Mouse (Mus musculus) frontal cortex, postnatal 14 days (tissue): Measurements from ENCODE around the gene Dmkn.
A peak's percentile ranks its signal among the peaks of the same experiment; 100 is the strongest.

ENCODE experiments used
- DNase-seq, 2 experiments: peaks; one replicate each; pipeline ENCODE4 v3.0.0; 2022; ENCODE audit warnings: low spot score in 2 of 2

Dmkn gene

DNA sequence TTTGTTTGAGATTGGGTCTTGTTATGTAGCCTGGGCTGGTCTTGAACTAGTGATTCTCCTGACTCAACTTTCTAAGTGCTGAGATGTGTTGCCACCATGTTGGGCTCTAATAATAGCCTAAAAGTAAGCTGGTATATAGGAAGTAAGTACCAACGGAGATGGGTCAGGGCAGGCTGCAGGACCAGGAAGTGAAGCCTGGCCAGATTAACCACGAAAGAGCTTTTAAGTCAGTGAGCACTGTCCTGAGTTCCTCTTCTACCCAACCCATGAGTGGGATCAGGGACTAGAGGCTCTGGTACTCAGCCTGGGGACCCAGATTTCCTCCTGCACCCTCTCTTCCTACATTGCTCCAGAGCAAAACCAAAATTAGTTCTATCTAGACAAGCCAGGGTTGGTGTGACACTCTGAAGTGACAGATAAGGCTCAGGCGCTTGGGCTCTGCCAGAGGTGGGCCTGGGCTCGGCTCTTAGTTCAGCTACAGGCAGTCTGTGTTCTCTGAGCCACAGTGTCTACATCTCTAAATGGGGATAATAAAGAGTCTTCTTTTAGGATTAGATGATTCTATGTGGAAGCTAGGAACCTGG, 1.7 kb upstream of the Dmkn start:
- DNase-seq: no peak

DNA sequence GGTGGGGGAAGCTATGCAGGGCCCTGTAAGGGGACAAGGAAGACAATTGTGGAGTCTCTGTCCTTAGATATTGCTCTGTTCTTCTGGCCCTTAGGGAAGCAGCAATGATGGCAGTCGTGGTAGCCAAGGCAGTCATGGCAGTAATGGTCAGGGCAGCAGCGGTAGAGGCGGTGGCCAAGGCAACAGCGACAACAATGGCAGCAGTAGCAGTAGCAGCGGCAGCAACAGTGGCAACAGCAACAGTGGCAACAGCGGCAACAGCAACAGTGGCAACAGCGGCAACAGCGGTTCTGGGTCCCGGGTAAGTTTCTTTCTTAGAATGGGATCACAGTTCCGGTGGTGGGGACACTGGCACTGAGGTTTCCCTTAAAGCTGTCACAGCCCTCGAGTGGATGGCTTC, 1.6 kb downstream of the Dmkn start:
- no peak for DNase-seq

DNA sequence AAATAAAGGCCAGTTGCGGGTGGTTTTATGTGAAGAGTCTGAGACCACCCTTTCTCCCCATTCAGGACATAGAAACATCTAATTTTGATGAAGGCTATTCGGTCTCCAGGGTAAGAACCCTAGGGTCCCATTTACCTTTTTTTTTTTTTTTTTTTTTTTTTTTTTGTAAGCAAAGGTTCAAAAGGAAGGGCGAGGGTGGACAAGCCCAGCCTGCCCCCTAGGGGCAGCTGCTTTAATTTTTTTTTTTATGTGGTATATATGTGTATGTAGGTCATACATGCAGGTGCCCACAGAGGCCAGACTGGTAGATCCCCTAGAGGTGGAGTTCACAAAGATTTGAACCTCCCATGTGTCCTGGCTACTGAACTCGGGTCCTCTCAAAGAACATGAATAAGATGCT, 2.9 kb downstream of the Dmkn start:
- DNase-seq: no peak

DNA sequence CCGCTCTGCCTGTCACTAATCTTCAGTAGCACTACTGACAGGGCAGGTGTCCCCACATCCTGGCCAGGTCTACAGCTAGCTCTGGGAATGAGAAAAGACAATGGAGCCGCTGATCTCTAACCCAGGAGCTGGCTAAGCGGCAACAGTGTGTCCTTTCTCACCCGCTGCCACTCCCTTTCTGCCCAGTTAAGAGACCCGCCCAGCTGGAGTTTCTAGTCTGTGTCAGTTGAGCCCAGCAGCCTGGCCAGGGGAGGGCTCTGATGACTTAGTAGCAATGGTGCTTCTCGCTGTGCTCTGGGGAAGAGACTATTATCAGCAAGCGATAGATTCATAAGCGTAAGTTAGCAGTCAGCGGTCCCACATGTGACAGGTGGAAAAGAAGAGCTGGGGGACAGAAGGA, 5.7 kb downstream of the Dmkn start:
- DNase-seq: no peak

DNA sequence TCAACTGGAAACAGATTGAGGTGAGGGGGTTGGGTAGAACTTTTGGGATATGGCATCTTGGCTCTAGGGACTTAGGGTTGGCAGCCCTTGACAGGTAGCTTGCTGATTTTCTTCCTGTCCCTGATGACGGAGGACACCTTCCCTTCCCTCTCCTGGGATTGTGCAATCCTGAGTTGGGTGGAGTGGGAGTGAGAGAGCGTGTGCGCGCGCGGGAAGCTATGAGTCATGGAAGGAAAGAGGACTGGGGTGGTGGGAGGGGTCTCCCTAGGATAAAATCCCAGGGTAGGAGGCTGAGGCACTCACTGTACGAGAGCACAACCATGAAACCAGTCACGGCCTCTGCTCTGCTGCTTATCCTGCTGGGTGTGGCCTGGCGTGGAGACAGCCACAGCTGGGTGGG, 12.5 kb downstream of the Dmkn start:
- DNase-seq: no peak

DNA sequence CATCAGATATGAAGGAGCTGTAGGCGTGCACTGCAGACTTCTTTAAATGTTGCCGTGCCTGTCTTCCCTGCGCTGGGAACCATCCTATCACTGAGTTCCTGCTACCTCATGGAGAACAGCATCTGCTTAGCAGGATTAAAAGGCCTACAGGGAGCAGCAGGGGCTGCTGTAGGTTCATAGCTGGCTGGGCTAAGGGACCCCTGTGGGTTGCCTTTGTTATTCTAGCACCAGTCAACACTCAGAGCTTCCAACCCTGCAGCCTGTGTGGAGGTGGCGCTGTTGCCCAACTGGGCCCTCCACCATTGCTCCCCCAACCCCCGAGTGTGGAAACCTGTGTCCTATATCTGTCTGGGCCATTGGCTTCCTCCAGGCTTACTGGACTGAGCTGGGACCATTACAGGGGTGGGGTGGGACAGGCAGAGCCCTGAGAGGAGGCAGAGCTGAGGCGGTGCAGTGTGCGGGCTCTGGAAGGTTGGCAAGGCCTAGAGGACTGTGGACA, 13.6 kb downstream of the Dmkn start:
- no peak for DNase-seq

DNA sequence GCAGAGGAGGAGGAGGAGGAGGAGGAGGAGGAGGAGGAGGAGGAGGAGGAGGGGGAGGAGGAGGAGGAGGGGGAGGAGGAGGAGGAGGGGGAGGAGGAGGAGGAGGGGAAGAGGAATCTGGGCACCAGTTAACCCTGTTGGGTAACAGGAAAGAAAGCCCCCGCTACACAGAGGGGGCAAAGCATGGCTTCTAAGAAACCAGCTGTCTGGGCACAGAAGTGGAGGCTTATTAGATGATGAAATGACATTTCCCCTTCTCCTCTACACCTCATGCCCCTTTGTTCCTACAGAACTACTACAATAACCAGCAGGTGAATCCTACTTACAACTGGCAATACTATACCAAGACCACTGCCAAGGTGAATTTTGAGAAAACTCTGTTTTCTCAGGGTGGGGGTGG, 14.4 kb downstream of the Dmkn start:
- DNase-seq: no peak

DNA sequence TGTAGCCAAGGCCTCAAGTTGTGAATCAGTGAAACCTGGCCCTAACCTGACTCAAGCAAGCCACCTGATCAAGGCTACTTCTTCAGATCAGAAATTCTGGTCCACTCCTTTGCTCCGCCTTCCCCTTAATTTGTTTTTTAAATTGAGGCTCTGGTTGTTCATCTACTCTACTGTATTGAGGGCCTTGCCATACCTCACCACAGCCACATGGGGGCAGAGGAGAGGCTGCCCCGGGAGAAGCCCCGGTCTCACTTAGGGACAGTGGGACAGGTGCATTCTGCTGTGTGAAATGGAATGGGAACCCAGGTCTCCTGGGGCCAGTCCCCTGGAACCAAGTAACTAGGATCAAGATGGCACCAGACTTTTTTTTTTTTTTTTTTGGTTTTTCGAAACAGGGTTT, 18.2 kb downstream of the Dmkn start:
- DNase-seq: no peak

DNA sequence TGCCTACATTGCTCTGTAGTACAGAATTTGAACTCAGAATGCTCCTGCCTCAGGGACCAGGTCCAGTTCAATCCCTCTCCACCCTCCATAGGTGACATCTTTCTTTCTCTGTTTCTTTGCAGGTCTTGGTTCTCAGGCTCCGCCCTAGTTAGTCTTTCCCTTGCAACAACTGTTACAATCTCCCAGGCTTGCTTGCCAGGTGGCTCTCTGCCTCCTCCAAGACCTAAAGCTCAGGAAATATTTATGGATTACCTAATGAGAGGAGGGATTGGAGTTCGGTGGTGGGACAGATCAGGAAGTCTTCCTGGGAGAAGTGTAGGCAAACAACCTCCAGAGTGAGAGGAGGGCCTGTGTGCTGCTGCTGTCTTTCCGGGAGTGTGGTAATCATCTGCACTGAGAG, 19.1 kb downstream of the Dmkn start:
- DNase-seq: no peak

DNA sequence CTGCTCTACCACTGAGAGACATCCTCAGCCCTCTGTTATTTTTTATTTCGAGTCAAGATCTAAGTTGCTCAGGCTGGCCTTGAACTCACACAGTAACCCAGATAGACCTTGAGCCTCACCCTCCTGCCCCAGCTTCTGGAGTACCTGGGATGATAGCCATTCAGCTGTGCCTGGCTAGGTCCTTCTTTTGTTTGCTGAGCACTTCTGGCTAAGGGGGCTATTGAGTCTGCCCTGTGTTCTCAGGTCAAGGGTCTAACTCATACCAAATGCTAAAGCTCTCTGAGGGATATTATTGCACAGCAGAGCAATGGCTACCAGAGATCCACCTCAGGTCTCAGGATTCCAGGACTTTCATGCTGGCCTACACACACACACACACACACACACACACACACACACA, 21.6 kb downstream of the Dmkn start:
- no peak for DNase-seq

DNA sequence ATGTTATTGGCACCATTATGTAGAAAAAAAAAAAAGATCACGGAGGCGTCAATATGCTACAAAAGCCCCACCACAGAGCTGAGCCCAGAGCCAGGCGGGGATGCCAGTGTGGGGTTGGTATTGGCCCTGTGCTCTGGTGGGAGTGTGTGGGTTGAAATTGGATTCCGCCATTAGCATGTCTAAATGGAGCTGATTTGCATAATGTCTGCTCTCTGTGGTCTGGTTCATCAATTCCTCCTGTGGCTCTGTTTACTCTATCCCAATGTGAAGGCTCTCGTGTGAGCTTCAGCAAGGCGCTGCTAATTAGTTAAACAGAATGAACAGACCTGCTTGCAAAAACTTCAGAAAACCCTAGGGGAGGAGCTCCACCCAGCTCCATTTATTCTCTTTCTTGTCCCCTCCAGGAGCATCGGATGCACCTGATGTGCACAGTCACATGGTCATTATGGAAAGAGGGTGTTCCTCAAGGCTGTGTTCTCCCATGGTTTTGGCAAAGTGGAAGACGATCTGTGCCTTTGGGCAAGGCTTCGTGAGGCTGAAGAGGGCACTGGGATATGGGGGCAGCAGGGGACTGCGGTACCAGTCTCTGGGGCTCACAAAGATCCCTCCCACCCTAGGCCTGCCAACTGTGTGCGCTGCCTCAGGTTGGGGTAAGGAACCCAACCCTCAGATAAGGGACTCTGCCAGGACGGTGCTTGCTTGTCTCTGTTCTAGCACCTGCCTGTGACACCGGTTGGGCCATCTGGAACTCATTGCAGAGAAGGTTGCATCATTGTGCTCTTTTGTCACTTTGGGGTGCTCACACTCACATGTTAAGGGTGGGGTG, 22.4 kb downstream of the Dmkn start:
- DNase-seq: peak in 1 of 2 experiments; percentile 18

DNA sequence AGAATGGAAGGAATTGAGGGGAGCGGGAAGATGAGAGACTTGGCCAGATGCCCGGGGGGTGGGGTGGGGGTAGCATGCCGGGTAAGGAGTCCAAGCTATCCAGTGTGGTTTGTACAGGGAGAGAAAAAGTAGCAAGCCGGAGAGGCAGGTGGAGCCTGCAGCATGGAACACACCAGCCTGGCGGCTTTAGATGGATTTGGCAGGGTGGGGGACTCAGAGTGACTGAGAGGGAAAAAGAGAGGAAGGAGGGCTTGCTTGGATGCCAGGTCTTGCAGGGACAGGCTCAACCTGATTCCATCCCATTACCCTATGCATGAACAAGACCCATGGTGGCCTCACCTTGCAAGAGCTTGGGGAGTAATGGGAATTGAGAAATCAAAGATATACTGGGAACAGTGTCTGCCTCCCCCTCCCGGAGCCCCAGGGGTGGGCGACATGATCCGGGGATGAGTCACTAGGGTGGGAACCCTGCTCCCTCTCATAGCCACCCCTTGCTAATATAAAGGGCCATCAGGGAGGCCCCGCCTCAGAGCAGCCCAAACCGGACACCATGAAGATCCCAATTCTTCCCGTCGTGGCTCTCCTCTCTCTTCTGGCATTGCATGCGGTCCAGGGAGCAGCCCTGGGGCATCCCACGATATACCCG, 23.9 kb downstream of the Dmkn start, which contains the start of gene Krtdap:
TSS of gene Krtdap (plus strand) at position 520 of the 646 bp plus-strand sequence.
- no peak for DNase-seq

DNA sequence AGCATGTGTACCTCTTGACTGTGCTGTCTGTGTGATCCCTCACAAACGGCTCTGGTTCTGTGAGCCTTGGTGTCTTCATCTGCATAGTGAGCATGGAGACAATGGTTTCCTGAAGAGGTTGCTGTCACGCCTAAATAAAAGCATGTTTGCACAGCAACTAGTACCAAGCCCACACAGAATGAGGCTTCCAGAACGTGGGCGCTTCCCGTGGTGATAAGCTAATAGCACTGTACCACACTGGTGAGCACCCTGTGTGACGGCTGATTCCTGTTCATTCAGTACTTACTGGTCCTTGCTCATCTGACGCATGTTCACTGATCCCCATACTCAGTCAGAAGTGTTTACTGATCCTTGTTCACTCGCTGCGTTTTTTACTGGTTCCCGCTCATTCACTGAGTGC, 26.6 kb downstream of the Dmkn start:
- no peak for DNase-seq

DNA sequence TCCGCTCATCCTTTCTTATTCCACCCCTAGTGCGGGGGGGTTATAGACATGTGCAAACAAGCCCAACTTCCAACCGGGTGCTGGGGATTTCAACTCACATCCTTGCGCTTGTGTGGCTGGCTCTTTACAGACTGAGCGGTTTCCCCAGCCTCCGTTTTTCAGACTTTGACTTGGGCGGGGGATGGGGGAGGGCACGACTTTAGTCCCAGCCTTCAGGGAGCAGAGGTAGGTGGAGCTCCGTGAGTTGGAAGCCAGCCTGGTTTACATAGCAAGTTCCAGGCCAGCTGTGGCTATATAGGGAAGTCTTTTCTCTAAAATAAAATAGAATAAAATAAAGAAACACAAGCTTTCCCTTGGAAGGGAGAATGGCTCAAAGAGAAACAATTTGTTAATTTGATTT, 28.4 kb downstream of the Dmkn start:
- DNase-seq: no peak

DNA sequence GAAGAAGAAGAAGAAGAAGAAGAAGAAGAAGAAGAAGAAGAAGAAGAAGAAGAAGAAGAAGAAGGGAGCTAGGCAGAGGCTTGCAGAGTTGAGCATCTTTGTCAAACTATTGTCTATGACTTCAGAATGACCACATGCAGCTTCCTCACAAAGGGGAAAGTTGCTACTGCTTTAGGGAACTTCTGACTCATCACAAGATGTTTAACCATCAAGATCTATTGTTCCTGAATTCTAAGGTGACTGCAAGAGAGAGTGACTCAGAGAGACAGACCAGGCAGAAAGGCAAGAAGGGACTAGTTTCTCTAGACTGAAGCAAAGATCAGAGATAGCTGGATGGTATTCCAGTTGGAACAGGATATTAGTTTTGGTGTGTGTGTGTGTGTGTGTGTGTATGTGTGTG, 31.4 kb downstream of the Dmkn start:
- no peak for DNase-seq

DNA sequence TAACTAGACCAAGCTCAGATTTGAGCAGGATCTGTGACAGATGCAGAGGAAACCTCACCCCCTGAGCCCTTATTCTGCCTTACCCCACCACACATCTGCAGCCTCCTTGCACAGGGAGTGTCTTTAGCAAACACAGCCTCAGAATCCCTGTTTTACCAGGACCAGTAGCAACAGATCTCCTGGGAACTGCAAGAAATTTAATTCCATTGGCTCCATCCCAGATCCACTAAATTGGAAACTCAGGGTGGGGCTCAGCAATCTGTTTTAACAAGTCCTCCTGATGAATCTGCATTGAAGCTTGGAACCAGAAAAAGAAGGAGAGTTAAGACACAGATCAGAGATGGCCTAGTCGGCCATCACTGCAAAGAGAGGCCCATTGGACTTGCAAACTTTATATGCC, 33.2 kb downstream of the Dmkn start:
- no peak for DNase-seq

DNA sequence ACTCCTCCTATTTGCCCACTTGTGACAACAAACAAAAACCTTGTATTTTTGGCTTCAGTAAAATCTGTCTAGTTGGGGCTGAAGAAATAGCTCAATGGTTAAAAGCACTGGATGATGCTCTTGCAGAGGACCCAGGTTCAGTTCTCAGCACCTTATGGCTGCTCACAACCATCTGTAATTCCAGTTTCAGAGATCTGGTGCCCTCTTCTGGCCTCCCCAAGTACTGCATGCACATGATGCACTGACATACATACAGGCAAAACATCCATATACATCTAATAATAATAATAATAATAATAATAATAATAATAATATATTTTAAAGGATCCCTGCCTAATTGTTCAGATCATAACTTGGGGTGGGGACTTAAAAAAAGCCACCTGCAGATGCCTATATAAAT, 37.1 kb downstream of the Dmkn start:
- no peak for DNase-seq

DNA sequence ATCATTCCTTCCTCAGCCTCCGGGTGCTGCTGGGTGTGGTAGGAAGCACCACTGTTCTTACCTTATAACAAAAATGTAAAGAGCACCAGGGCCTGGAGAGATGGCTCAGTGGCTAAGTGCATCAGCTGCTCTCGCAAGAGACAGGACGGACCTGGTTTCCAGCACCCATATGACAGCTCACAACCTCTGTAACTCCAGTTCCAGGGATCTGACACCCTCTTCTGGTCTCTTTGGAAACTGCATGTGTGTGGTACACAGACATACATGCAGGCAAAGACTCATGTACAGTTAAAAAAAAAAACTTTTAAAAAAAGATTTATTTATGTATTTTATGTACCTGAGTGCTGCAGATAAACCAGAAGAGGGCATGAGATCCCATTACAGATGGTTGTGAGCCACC, 39.7 kb downstream of the Dmkn start:
- DNase-seq: no peak

DNA sequence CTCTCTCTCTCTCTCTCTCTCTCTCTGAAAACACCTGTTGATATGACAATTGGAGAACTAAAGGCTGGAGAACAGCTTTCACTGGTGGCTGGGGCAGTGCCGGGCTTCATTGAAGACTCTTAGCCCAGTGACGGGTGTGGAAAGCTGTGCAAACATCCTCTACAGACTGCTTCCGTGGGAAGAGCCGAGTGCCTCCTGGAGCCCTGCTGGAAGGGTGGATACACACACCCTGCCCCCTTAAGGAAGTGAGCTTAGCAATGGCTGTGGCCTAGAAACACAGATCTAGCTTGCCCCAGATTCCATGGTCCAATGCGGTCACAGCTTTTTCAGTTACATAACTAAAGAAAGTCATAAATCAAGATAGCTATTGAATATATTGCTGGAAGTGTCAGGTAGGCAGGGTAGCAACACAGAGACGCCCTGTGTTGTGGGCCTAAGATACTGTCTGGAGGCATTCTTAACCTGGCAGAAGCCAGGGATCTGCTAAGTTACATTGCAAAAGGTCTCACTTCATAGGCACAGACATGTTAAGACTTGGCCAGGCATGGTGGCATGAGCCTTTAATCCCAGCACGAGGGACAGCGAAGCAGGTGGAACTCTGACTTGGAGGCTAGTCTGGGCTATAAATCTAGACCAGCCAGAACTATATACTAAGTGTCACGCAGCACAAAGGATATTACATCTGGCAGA, 40.6 kb downstream of the Dmkn start:
- no peak for DNase-seq

DNA sequence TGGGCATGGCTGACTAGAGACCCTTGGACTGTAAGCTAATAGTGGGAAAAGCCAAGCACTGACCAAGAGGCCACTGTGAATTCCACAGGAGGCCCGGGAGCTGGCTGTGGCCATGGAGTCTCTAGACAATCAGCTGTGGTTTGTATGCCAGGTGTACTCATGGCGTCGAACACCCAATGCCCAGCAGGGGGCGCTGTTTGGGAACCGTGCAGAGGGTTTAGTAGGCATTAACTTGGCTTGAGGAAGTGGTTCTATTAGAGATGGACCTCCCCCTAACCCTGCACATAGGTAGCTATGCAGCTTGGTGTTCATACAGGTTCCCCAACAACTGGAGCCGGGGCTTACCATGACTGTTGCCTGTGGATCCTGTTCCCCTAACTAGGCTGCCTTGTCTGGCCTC, 42.4 kb downstream of the Dmkn start:
- DNase-seq: no peak

DNA sequence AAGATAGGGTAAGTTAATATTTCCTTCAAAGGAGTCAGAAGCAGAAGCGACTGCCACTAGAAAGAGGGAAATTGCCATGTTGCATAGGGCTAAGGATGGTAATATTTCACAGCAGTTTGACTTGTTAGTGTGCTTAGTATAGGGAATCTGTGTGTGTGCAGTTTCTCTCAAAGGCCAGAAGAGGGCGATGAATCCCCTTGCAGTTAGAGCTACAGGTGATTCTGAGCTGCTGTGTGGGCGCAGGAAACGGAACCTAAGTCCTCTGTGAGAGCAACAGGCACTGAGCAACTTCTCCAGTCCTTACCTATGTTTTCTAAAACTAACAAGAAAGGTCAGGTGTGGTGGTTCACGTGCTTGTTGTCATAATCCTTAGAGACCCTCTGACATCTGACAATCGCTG, 46.8 kb downstream of the Dmkn start:
- no peak for DNase-seq

DNA sequence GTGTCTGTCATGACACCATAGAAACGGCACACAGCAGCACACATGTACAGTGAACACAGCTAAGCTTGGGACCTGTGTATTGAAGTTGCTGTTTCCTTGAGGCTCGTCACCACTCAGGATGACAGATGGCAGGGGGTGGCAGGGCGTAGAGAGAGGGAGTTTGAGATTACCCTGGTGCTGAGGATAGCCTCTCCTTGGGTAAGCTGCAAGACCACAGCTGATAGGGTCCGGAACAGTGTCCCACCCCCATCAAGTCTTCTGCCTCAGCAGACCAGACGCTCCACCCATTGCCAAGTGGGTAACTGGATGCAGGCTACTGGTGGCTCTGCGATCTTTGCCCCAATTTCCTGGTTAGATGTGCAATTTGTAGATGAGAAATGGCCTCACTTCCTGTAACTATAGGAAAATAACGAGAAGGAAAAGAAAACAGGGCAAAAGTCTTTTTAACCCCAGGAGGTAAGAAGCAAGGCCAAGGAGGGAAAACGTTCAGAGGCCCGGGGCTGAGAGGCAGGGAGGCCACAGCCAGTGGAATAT, 48.3 kb downstream of the Dmkn start:
- DNase-seq: no peak
